ENCODE assay signal across 8 mouse cellular contexts in the genomic region with DNA sequence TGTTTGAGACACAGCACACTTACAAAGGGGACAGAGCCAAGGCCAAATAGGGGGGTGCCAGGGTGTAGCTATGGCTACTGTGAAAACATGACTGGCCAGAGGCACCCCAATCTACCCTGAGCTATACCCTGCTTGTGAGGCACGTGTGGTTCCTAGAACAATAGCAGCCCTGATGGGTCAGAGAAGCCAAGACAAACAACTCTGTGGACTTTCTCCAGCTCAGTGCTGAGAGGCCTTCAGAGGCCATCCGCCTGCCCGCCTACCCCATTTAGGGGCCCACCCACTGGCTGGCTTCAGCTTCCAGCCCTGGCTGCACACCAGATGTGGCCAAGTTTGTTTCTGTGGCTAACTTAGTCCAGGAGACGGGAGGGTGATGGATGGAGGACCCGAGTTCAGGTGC. TPM values are rescaled to one million over a fixed set of nuclear protein-coding genes. Genes with fewer than 3 reads are reported as not detected.
DNase-seq lines count a peak whose midpoint lies in the region.
"Had no signal": no experiment of that assay in that cellular context is flagged by ENCODE, and none has a peak within 500 bp of the region (broad histone marks: within the 10 kb centered on the region; RNA-seq: fewer than 3 reads in every experiment).

No protein-coding gene starts in this region.

- H3K27ac ChIP-seq in brown adipose tissue, adult 24 weeks (replicated peaks; ENCODE audit: low read depth, low read length) = peak overlapping the region; percentile 97
- H3K27ac ChIP-seq: midbrain, embryonic 12.5 days had no signal

- peak; percentile 56 for DNase-seq in adrenal gland, adult 8-10 months
- DNase-seq in heart, postnatal 36 days = peak; percentile 65 to 71
- DNase-seq in lung, adult 18-20 months = peak; percentile 86 to 92
- no peak for DNase-seq in cerebellum, adult 9-10 months
- no peak for DNase-seq in urinary bladder, postnatal 4 days (ENCODE audit: low spot score in 2 of 2)
- DNase-seq in ovary, adult 18-20 months (ENCODE audit: low spot score) = no peak

- intact Hi-C loops in heart, postnatal 36 days (cut with DNase I) = loop anchor here (2.0 kb wide), 1 partner anchor 16 kb away; no protein-coding TSS in a partner anchor

- H3K4me1 ChIP-seq in brown adipose tissue, adult 24 weeks (ENCODE audit: control insufficient read depth, insufficient read depth, insufficient read length, low read length) = peaks cover 39% of the 10 kb centered on the region

- H3K4me3 ChIP-seq in brown adipose tissue, adult 24 weeks (ENCODE audit: insufficient read depth, low read depth, low read length) = no peak overlapping the region
- H3K4me3 ChIP-seq: midbrain, embryonic 12.5 days had no signal

RNA-seq across cellular contexts. Expression of gene Slc6a6, which starts 52.6 kb away (rescaled TPM):
- total RNA-seq in adrenal gland, adult 8-10 months (2022) = 100 to 1,000 TPM; 468 to 562 (median 518) TPM
- polyA plus RNA-seq in brown adipose tissue, adult 24 weeks (2012; ENCODE audit: insufficient read depth, insufficient read length, missing spikeins) = 33.0 and 38.9 TPM in 2 replicates
- 100 to 1,000 TPM; 101 to 102 TPM for total RNA-seq in heart, postnatal 36 days (2021)

Comparison
In these comparisons a context has a peak if more than half of its experiments do, and no peak if none do; other contexts are left out.
1. DNase-seq: peak in adrenal gland, adult 8-10 months (single experiment), heart, postnatal 36 days (2 of 2) and lung, adult 18-20 months (2 of 2); none in cerebellum, adult 9-10 months (single experiment), urinary bladder, postnatal 4 days (0 of 2) and ovary, adult 18-20 months (single experiment).
2. RNA of gene Slc6a6, which starts 52.6 kb away (total RNA-seq): 468 to 562 TPM in adrenal gland, adult 8-10 months; 101 to 102 TPM in heart, postnatal 36 days; every median in the first group is over 4 times any median in the second.